Mouse (Mus musculus) ES-E14 (cell line): ENCODE results near the gene Igsf21. TPM values are rescaled to one million over a fixed set of nuclear protein-coding genes. Genes with fewer than 3 reads are reported as not detected.

Experiments
- DNase-seq: peaks from one replicate; pipeline ENCODE4 v3.0.0-alpha.2; 2013; ENCODE audit warnings: low read depth, low spot score
- H3K27ac ChIP-seq: 2 replicates; pipeline ENCODE4 v1.5.1; 2012; ENCODE audit warnings: low read depth, mild to moderate bottlenecking, low read length, moderate library complexity, mixed read lengths; ENCODE audit not compliant: poor library complexity, insufficient read depth, severe bottlenecking
- H3K36me3 ChIP-seq: 2 replicates; pipeline ENCODE4 v1.6.1; 2012; ENCODE audit warnings: mild to moderate bottlenecking, low read length, moderate library complexity, mixed read lengths; ENCODE audit not compliant: control insufficient read depth, poor library complexity, insufficient read depth, severe bottlenecking
- H3K4me1 ChIP-seq, 2 experiments: fragments of 150-350 bp in 1 of 2; sonication (generic) in 1 of 2; 2 replicates each; pipeline ENCODE4 v1.6.1; 2012; ENCODE audit warnings: low read length in 2 of 2, mild to moderate bottlenecking in 1 of 2, mixed read lengths in 1 of 2; ENCODE audit not compliant: control insufficient read depth in 2 of 2, insufficient read depth in 2 of 2, poor library complexity in 1 of 2
- H3K4me3 ChIP-seq, 2 experiments: fragments of 150-350 bp in 1 of 2; sonication (generic) in 1 of 2; 2 replicates each; pipeline ENCODE4 v1.5.1; 2012; ENCODE audit warnings: low read length in 2 of 2, low read depth in 1 of 2, mild to moderate bottlenecking in 1 of 2, mixed read lengths in 1 of 2; ENCODE audit not compliant: insufficient read depth in 1 of 2, poor library complexity in 1 of 2, severe bottlenecking in 1 of 2
- H3K9ac ChIP-seq: 2 replicates; pipeline ENCODE4 v1.6.1; 2012; ENCODE audit warnings: low read depth, mild to moderate bottlenecking, low read length, mixed read lengths; ENCODE audit not compliant: poor library complexity, insufficient read depth, severe bottlenecking
- H3K9me3 ChIP-seq: fragments of 150-350 bp; sonication (generic); 2 replicates; pipeline ENCODE4 v1.6.1; 2012; ENCODE audit warnings: low read depth, mild to moderate bottlenecking, low read length; ENCODE audit not compliant: control insufficient read depth, insufficient read depth
- CHD2 ChIP-seq: IDR thresholded peaks from 2 replicates; pipeline ENCODE4 v1.6.1; 2014; ENCODE audit warnings: mild to moderate bottlenecking, low read depth, low read length, inconsistent platforms
- HCFC1 ChIP-seq: IDR thresholded peaks from 2 replicates; pipeline ENCODE4 v1.6.1; 2012; ENCODE audit warnings: low read length, inconsistent platforms, borderline replicate concordance; ENCODE audit not compliant: insufficient read depth
- MAFK ChIP-seq: IDR thresholded peaks from 2 replicates; pipeline ENCODE4 v1.6.1; 2014; ENCODE audit warnings: mild to moderate bottlenecking, low read depth, low read length, inconsistent platforms; ENCODE audit not compliant: insufficient read depth
- ZC3H11A ChIP-seq: IDR thresholded peaks from 2 replicates; pipeline ENCODE4 v1.6.1; 2012; ENCODE audit warnings: low read depth, mild to moderate bottlenecking, inconsistent platforms, low read length, borderline replicate concordance
- ZNF384 ChIP-seq: IDR thresholded peaks from 2 replicates; pipeline ENCODE4 v1.6.1; 2012; ENCODE audit warnings: low read depth, low read length, inconsistent platforms
- in situ Hi-C, 2 experiments: fragments of 600-800 bp; cut with MboI; formaldehyde crosslinking; loops; one replicate each; pipeline ENCODE4 v1.15.1; 2025; ENCODE audit warnings: low sequenced_read_pairs in 2 of 2, inconsistent platforms in 1 of 2; ENCODE audit not compliant: unreplicated experiment in 2 of 2
- total RNA-seq: library from RNA; depleted of rRNA; stranded (reverse); fragments of 300-350 nt; gene quantifications from 2 replicates; pipeline ENCODE4 v1.2.3, GENCODE M21; 2012

The Igsf21 gene
- total RNA-seq, 1 experiment = 2.5 TPM

GRCm38 (mm10) chr4:140234412-140235205 lies 12.0 kb downstream of the Igsf21 start:
- H3K36me3 ChIP-seq = no peaks in the 10 kb centered on the region
- H3K27ac ChIP-seq = no peak overlapping the region
- no peak for DNase-seq
- H3K9ac ChIP-seq = no peak overlapping the region
- TF ChIP-seq MAFK (no peak), HCFC1 (no peak), ZNF384 (no peak), CHD2 (no peak), ZC3H11A (no peak)
- H3K4me3 ChIP-seq = no peak overlapping the region
- no peaks in the 10 kb centered on the region for H3K9me3 ChIP-seq
- peaks cover under 1 to 10% of the 10 kb centered on the region in 2 experiments; a peak in 2 of 4 replicates for H3K4me1 ChIP-seq
- in situ Hi-C loops = no loop called here

GRCm38 (mm10) chr4:140227837-140228236 lies 18.7 kb downstream of the Igsf21 start:
- peaks cover 13 to 18% of the 10 kb centered on the region in 2 experiments for H3K4me1 ChIP-seq
- no peak for DNase-seq
- H3K27ac ChIP-seq = no peak overlapping the region
- no peak for TF ChIP-seq MAFK
- TF ChIP-seq ZC3H11A = no peak
- TF ChIP-seq ZNF384 = no peak
- no peak for TF ChIP-seq HCFC1
- no peak for TF ChIP-seq CHD2
- H3K4me3 ChIP-seq = no peak overlapping the region
- H3K9ac ChIP-seq = no peak overlapping the region
- no peaks in the 10 kb centered on the region for H3K9me3 ChIP-seq
- in situ Hi-C loops = no loop called here
- H3K36me3 ChIP-seq = no peaks in the 10 kb centered on the region

- Histone ChIP-seq H3K36me3 (no peaks in the 10 kb centered on the region), H3K27ac (no peak overlapping the region), H3K4me1 (peaks cover 13 to 28% of the 10 kb centered on the region in 2 experiments), H3K9me3 (no peaks in the 10 kb centered on the region), H3K9ac (no peak overlapping the region), H3K4me3 (no peak overlapping the region)
- TF ChIP-seq HCFC1 (no peak), CHD2 (no peak)
- in situ Hi-C loops = no loop called here
- DNase-seq = no peak
Observed at GRCm38 (mm10) chr4:140225204-140225603, 21.4 kb downstream of the Igsf21 start.

- H3K4me1 ChIP-seq = peaks cover 13 to 34% of the 10 kb centered on the region in 2 experiments
- DNase-seq = no peak
- no peak overlapping the region for H3K9ac ChIP-seq
- TF ChIP-seq CHD2 = no peak
- no peak for TF ChIP-seq MAFK
- TF ChIP-seq ZC3H11A = no peak
- TF ChIP-seq HCFC1 = no peak
- no peak for TF ChIP-seq ZNF384
- H3K4me3 ChIP-seq = no peak overlapping the region
- in situ Hi-C loops = no loop called here
- H3K9me3 ChIP-seq = no peaks in the 10 kb centered on the region
- H3K36me3 ChIP-seq = no peaks in the 10 kb centered on the region
- H3K27ac ChIP-seq = no peak overlapping the region
Observed at GRCm38 (mm10) chr4:140224451-140224850, 22.1 kb downstream of the Igsf21 start.

GRCm38 (mm10) chr4:140223067-140223466 lies 23.5 kb downstream of the Igsf21 start:
- no peak overlapping the region for H3K27ac ChIP-seq
- in situ Hi-C loops = no loop called here

More at GRCm38 (mm10) chr4:140223067-140223466, 23.5 kb downstream of the Igsf21 start:
- Histone ChIP-seq H3K4me3 (no peak overlapping the region), H3K9me3 (no peaks in the 10 kb centered on the region), H3K36me3 (no peaks in the 10 kb centered on the region), H3K4me1 (peaks cover 8 to 36% of the 10 kb centered on the region in 2 experiments), H3K9ac (no peak overlapping the region)
- no peak for DNase-seq
- TF ChIP-seq HCFC1 (no peak), ZC3H11A (no peak), MAFK (no peak), ZNF384 (no peak), CHD2 (no peak)
